Mouse (Mus musculus): ENCODE measurements around the gene Rem2.

The Rem2 gene

GRCm38 (mm10) chr14:54492345-54493131 is 16.6 kb downstream of the Rem2 start:
- DNase-seq (ENCODE audit: low read depth, low spot score), result peak; percentile 79

- no peak for DNase-seq (ENCODE audit: low read depth, low spot score)
Observed at GRCm38 (mm10) chr14:54493236-54493635, 17.3 kb downstream of the Rem2 start.

GRCm38 (mm10) chr14:54494234-54494633 is 18.3 kb downstream of the Rem2 start:
- peak; percentile 90 for DNase-seq (ENCODE audit: low read depth, low spot score)

GRCm38 (mm10) chr14:54496706-54497105 is 20.8 kb downstream of the Rem2 start:
- no peak for DNase-seq (ENCODE audit: low read depth, low spot score)

GRCm38 (mm10) chr14:54499330-54499729 is 23.4 kb downstream of the Rem2 start:
- DNase-seq (ENCODE audit: low read depth, low spot score), result no peak

- DNase-seq (ENCODE audit: low read depth, low spot score), result no peak
Observed at GRCm38 (mm10) chr14:54501365-54501764, 25.5 kb downstream of the Rem2 start.

GRCm38 (mm10) chr14:54503092-54503491 is 27.2 kb downstream of the Rem2 start:
- DNase-seq (ENCODE audit: low read depth, low spot score), result no peak

- DNase-seq (ENCODE audit: low read depth, low spot score), result no peak
Observed at GRCm38 (mm10) chr14:54509774-54510173, 33.9 kb downstream of the Rem2 start.

- DNase-seq (ENCODE audit: low read depth, low spot score), result peak; percentile 19
Observed at GRCm38 (mm10) chr14:54516710-54517310, 40.9 kb downstream of the Rem2 start.

- peak; percentile 49 for DNase-seq (ENCODE audit: low read depth, low spot score)
Observed at GRCm38 (mm10) chr14:54523600-54523999, 47.7 kb downstream of the Rem2 start.

GRCm38 (mm10) chr14:54527227-54528006 is 51.5 kb downstream of the Rem2 start:
- peak; percentile 19 for DNase-seq (ENCODE audit: low read depth, low spot score)

GRCm38 (mm10) chr14:54528007-54528393 is 52.1 kb downstream of the Rem2 start:
- peak; percentile 21 for DNase-seq (ENCODE audit: low read depth, low spot score)

GRCm38 (mm10) chr14:54528446-54529111 is 52.7 kb downstream of the Rem2 start:
- DNase-seq (ENCODE audit: low read depth, low spot score), result peak; percentile 84

All from CD4-positive, CD25-positive, alpha-beta regulatory T cell, adult 2 months (primary cell).